Mouse (Mus musculus): Measurements from ENCODE around the gene Pcolce2.
"Not testable (repeated sequence)": the region's sequence is repeated elsewhere in the genome, so short reads cannot be mapped to it uniquely, and the experiment has no call there.

Gene Pcolce2

DNA sequence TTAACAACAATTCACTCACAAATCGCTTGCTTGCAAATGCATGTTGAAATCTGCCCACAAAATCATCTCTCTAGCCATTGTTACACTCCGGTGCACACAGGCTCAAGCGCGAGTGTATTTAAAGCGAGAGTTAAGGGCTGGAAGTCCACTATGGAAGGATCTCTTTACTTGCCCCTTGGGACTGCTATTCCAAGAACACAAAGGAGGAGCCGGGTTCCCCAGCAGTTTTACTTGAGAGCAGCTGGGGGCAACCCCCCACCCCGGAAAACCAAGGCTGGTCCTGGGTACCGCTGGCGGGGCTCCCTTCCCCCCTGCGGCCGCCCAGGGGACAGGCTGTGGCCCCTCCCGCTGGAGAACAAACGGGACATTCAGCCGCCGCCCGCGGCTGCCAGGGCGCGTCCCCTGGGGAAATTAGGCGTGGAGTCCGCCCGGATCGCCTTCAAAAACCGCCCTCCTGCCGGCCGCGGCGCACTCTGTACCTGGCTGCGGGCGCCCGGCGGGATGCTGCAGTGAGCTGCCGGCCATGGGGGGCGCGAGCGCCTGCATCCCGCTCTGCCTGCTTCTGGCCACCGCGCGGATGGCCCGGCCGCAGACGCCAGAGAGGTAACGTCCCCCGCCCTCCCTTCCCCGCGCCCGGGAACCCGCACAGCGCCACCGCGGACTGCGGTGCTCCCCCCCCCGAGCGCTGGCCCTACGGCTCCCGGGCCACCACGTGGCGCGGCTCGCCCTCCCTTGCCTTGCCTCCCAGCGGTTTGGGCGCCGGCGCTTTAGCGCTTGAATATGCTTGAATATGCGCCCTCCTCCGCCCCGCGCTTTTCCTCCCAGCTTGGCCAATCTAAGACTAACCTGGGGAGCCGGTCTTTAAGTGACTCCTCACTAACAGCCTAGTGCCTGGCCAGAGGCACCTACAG is at the start of gene Pcolce2:
Pcolce2 (plus strand) TSS at position 331 of the 911 bp plus-strand sequence.
- peak; percentile 44 for DNase-seq (ENCODE audit: low read depth, low spot score)

DNA sequence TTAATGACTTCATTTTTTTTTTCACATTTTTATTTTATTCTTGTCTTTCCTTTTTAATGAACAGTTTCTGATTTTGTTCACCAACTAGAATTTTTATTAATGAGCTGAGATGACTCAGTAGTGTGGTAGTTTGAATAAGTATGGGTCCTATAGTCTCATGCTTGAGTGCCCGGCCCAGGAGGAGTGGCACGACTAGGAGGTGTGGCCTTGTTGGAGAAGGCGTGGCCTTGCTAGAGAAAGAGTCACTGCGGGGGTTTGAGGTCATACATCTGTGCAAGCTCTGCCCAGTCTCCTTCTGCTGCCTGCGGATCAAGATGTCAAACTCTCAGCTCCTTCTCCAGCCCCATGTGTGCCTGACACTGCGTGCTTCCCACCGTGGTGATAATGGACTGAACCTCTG is 49.3 kb upstream of the Pcolce2 start:
- DNase-seq (ENCODE audit: low read depth, low spot score) = no peak

DNA sequence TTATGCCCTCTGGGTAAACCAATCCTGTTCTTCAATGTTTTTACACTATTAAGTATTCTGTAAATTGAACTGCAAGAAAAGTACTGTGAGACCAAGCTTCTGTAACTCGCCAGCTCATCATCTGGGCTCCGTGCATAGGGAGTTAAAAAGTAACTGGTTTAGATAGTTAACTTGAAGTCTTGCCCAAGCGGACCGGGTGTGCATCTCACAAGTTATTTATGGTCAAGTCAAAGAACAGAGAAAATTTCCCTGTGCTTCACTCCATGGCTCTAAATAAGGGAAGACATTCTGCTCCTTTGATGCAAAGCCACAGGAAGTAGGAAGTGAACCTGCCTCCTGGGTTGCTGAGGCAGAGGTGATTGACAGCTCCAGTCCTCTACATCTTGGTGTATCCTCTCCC is 43.1 kb upstream of the Pcolce2 start:
- no peak for DNase-seq (ENCODE audit: low read depth, low spot score)

DNA sequence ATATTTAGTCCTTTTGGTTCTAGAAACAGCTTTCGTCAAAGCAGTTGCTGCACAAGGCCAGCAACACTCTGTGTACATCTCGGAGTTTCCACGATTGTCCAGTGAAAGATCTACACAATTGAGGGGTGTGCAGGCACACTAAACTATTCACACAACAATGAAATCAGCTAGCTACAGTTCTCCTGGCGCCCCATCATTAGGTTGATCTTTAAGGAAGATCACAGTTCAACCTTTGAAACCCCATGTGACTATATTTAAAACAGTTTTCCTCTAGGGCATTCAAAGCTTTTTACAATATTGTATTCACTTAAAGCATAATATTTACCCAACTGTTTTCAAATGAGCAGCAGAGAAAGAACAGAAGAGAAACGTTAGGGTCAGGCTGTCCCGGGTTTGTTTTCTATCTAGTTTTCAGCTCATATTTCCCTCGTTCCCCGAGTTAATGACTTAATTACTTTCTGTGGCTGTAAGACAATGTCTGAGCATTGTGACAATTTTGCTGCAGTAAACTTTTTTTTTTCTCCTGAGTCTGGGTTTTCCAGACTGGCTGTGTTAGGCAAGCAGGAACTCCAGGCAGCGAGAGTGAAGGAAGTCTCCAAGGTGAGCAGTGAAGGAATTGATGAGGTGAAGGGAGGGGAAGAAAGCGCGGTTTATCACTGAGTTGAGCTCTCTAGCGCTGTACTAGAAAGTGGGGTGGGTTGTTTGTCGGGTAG is 39.8 kb upstream of the Pcolce2 start:
- no peak for DNase-seq (ENCODE audit: low read depth, low spot score)

DNA sequence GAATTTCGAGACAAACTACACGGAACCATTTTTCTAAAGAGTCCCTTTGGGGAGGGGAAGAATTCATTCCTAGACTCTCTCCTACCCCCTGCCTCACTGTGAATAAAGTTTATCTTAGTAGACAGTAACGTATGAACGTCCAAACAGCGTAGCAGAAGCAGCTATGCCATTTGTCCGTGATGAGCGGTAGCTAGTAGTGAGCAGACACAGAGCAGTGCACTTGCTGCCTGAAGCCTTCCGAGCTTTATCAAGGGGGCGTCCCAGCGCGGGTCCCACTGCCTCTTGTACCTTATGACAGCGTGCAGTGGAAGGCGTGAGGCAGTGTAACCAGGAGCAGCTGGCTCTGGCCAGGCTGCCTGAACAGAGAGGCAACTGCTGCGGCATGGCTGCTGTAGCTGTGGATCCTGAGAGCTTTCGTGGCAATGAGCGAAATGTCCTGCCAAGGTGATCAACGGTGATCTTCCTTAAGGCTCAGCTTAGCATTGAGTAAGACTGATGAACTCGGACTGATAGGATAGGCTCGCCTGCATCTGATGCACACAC is 39.2 kb upstream of the Pcolce2 start:
- no peak for DNase-seq (ENCODE audit: low read depth, low spot score)

DNA sequence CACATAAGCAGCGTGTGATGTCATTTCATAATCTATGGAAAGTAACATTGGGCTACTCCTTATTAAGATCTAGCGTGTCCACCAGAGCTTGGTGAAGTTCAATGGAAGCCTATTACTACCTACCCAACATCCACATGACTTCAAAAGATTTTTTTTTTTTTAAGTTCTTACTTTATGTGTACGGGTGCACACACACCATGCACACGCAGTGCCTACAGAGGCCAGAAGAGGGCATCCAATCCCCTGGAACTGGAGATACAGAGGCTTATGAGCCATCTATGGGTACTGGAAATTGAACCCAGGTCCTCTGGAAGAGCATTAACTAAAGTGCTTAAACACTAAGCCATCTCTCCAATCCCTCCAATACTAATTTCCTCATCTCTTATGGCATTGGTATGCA is 38.0 kb upstream of the Pcolce2 start:
- no peak for DNase-seq (ENCODE audit: low read depth, low spot score)

DNA sequence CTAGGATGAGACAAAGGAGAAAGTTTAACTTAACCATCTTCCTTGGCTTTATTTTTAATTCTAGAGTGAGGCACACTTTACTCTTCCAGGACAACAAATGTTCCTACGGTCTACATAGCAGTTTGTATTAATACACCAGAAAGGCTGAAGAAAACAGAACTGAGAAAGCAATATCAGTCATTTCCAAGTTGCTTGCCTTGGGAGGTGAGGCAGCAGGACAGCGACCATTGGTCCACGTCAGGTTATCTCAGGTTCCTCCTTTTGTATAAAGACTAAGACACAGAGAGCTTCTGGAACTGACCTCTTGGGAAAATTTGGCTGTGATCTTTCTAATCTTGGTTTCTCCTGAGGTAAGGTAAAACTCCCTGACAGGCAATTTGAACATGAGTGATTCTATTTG is 34.6 kb upstream of the Pcolce2 start:
- no peak for DNase-seq (ENCODE audit: low read depth, low spot score)

DNA sequence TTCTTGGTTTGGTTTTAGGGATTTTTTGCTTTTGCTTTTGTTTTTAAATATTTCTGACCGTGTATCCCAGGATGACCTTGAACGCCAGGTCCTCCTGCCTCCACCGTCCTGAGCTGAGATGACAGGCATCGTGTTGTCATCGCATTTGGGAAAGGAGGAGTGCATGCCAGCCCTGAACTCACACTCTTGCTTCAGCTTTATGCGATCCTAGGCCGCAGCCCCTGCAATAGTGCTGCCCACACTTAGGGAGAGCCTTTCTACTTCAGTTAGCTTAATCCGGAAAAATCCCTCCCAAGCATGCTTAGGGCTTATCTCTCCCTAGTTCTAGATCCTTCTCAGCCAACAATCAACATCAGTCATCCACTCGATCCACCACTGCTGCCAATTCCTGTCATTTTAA is 34.1 kb upstream of the Pcolce2 start:
- no peak for DNase-seq (ENCODE audit: low read depth, low spot score)

DNA sequence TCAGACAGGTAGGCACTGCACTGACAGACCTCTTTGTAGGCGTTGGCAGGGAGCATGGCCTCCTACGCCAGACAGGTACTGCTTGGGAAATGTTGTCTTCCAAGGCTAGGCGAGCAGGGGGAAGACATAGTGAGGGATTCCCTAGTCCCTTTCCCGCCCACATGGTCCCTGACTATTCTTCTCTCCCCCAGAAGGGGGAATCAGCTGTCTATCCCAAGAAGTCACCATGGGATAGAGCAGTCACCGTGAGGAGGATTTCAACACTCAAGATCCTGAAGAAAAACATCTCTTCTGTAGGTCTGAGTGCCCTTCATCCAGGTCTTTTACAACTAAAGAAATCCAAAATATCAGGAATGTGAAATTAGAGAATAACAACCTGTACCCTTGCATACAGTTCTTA is 30.2 kb upstream of the Pcolce2 start:
- DNase-seq (ENCODE audit: low read depth, low spot score) = no peak

DNA sequence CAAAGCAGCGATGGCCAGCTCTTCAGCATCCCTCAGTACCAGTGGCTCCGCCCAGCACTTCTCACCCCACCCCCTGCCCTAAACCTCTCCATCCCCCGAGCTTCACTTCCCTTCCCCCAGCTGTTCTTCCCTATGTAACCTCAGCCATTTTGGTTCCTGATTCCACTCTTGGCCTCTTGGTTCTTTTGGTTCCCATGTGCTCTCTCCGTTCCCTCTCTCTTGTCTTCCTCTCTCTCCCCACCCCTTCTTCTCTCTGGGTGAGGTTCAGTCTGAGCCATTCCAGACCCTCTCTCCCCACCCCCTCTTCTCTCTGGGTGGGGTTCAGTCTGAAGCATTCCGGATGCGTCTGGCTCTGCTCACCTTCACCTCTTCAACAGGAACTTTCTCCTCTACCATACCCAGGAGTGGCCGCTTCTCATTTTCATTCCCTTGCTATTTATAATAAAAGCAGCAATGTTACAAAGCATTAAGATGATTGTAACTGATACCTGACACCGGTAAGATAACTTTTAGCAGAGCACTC is 25.1 kb upstream of the Pcolce2 start:
- DNase-seq (ENCODE audit: low read depth, low spot score) = no peak

DNA sequence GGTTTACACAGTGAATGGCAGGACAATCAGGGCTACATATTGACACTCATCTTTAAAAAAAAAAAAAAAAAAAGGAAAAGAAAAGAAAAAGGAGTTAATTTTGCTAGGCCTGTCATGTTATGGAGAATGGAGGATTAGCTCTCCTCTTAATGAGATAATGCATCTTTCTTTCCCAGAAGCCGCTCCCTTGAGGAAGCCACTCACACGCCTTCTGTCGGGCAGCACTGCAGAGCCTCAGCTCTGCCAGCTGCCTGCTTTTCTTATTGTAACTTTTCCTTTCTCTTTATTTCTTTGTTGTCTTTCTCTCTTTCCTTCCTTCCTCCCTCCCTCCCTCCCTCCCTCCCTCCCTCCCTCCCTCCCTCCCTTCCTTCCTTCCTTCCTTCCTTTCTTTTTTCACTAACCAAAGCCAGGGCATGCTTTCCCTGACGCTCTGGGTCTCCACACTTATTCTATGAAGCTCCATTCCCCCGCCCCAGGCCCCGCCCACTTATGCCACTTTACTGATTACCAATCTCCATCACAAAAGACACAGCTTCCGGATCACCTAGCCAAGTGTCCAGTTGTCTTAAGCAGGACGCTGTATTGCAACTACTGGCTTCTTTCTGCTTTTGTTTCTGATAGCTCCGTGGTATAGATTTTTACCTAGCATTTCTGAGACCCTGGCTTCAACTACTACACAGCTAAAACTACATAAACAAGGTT is 23.8 kb upstream of the Pcolce2 start:
- no peak for DNase-seq (ENCODE audit: low read depth, low spot score)

DNA sequence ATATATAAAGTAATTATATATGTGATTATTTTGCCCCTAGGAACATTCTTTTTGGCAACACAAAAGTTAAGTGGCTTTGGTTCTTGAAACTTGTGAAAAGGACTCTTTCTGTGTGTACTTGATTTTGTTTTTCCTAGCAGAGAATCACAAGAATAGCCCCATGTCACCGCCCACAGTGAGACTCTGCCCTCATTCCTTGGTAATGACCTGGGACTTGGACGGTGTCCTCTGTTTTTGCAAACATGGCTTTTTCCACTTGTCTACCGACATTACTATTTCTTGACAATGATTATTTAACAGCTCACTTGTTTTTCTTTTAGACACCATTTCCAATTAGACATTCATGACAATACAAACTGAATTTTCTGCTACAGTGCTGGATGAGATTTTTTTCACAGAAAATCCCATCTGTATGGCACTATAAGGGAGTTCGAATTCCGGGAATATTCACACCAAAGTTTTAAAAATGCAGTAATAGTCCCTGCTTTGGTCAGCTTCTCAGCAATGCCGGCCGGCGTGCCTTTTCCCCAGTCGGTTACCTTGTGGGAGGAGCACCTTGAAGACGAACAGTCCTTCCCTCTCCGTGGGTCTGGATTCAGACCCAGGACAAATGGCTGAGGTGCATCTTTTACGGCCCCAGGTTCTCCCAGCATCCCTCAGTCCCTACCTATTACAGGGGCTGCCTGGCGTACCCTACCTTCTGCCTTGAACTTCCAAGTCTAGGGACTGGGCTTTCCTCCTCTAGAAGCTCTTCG is 22.4 kb upstream of the Pcolce2 start:
- no peak for DNase-seq (ENCODE audit: low read depth, low spot score)

DNA sequence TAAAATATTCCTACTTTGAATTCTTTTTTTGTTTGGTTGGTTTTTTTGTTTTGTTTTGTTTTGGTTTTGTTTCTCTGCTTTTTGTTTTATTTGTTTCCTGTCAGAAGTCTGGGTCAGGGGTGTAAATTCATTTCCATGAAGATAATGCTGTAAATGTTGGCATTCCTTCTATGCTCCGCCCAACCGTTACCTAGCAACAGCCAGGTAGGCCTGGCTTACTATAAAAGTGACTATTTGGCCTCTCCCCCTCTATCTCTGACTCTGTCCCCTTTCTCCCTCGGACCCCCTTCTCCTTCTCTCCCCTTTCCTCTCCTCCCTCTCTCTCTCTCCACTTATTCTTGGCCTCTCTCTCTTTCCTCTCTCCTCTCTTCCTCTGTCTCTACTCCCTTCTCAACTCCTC is 21.4 kb upstream of the Pcolce2 start:
- no peak for DNase-seq (ENCODE audit: low read depth, low spot score)

DNA sequence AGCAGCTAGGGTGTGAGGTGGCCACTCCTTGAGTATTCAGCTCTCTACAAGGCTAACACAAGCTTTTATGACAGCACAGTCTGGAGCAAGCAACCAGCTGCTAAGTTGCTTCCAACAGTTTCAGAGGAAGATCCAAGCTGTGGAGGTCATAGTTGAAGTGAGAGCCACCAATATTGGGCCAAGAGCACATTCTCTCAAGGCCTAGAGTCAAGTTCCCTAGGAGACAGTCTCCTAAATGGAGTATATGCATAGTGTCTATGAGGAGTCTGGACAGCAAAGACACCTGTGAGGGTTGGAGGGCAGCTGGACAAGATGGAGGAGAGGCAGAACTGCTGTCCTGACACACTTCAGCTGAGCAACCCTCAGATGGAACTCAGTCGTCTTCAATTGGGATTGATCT is 18.8 kb upstream of the Pcolce2 start:
- DNase-seq (ENCODE audit: low read depth, low spot score) = no peak

DNA sequence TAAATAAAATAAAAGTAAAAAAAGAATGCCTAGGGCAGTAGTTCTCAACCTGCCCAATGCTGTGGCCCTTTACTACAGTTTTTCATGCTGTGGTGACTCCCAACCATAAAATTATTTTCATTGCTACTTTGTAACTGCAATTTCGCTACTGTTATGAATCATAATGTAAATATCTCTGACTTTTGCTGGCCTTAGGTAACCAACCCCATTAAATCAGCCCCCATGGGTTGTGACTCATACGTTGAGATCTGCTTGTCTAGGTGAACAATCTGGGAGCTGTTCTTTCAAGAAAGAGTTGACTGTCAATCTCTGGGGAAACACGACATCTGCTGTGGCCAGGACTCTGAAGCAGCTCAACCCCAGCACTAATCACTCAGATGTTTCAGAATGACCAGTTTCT is 13.3 kb upstream of the Pcolce2 start:
- DNase-seq (ENCODE audit: low read depth, low spot score) = no peak

DNA sequence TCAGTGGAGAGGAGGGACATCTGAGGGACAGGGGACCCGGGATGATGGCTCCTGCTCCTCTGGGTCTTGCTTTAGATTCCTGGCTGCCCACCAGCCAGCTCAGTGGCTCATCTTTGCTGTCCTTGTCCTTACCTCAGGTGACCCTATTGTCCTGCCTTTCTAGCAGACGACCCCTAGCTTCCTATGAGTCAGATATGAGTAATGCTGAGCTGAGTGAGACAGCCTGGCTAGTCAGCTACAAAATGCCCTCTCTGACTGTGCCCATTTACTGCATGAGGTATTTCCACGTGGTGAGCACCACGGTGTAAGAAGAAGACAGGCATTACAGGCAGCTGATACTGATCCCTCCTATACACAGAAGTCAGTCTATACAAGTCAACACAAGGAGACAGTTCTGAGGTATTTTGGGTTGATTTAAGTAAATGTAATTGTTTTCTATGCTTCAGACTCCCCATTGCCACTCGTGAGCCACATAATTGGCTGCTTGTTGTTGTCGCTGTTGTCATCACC is 8.9 kb upstream of the Pcolce2 start:
- no peak for DNase-seq (ENCODE audit: low read depth, low spot score)

DNA sequence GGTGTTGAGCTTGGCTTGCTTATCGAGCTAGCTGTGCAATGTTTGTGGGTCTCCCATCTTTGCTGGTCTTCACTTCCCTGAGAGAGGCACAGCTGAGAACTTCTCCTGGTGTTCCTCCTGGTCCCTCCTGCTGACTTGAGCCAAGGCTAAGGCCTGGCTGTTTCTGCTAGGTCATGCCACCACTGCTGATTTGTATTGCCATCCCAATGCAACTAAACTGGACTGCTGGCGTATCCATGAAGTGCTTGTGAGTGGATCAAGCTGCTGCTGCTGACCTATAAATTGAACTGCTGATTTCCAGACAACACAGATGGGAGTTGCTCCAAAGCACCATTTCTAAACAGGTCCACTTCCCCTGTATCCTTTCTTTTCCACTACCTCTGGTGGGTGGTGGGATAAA is 7.8 kb upstream of the Pcolce2 start:
- not testable (repeated sequence) for DNase-seq (ENCODE audit: low read depth, low spot score)

DNA sequence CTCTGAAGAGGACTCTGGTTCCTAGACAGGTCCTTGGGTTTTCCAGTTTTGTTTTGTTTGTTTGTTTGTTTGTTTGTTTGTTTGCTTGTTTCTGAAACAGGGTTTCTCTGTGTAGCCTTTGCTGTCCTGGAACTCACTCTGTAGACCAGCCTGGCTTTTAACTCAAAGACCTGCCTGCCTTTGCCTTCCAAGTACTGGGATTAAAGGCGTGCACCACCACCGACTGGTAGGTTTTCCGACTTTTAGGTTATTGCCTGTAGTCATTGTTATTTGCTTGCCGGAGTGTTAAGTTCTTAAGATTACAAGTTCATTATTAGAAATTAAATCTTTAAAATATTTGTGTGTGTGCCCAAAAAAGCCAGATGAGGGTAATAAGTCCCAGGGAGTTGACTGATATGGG is 1.0 kb upstream of the Pcolce2 start:
- DNase-seq (ENCODE audit: low read depth, low spot score) = no peak

DNA sequence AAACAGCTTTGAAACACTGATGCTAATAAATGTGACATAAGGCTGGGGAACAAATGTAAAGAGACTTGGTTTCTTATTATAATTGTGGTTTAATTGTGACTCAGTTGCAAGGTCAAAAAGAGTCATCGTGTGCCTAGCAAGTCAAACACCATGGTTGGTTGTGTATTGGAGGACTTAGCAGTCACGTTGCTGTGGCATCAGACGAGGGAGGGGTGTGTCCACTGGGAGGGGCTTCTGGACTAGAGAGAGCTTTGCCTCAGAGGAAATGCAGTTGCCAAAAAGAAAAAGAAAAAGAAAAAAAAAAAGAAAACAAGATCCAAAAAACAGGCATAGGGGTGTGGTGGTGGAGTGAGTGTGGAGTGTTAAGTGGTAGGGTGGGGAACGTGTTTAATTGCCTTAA is 2.5 kb downstream of the Pcolce2 start:
- DNase-seq (ENCODE audit: low read depth, low spot score) = no peak

DNA sequence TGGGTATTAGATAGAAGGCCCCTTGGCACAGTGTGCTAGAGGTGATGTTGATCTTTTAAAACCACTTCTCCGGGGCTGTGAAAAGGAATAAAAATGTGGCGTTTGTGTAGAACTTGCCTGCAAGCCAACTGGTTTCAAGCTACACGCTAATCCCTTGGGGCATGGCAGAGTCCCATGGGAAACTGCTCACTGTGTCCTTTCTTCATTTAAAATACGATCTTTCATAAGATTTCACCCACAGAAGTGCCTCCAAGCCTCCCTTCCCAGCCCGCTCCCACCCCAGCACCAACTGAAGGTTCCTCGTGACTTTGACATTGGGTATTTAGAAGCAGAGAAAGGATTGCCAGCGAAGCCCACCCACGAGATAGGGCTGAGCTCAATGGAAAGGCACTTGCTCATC is 8.5 kb downstream of the Pcolce2 start:
- no peak for DNase-seq (ENCODE audit: low read depth, low spot score)

DNA sequence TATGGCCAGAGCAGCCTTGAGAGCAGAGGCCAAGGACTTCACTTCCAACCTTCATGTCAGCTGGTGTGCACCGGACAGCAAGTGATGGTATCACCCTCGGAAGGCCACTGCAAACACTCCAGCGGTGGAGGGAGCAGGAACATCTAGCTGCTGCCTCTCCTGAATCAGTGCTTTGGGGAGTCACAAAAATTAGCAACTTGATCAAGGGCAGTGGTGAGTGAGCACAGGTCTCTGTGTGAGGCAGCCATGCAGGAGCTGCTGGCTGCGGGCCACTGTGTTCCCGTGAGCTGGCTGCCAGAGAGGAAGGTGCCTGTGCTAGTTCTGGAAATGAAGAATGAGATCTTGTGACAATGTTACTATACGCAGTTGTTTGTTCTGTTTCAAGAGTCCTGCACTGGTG is 16.0 kb downstream of the Pcolce2 start:
- DNase-seq (ENCODE audit: low read depth, low spot score) = no peak
